Mouse (Mus musculus): ENCODE measurements at regions not wholly inside any gene's neighbourhood (a gene's known extent, or its start where the extent isn't known, plus 50 kb on each side); places are given as distances from the start of the nearest gene placed in this dataset.
A peak's percentile ranks its signal among the peaks of the same experiment; 100 is the strongest.

DNA sequence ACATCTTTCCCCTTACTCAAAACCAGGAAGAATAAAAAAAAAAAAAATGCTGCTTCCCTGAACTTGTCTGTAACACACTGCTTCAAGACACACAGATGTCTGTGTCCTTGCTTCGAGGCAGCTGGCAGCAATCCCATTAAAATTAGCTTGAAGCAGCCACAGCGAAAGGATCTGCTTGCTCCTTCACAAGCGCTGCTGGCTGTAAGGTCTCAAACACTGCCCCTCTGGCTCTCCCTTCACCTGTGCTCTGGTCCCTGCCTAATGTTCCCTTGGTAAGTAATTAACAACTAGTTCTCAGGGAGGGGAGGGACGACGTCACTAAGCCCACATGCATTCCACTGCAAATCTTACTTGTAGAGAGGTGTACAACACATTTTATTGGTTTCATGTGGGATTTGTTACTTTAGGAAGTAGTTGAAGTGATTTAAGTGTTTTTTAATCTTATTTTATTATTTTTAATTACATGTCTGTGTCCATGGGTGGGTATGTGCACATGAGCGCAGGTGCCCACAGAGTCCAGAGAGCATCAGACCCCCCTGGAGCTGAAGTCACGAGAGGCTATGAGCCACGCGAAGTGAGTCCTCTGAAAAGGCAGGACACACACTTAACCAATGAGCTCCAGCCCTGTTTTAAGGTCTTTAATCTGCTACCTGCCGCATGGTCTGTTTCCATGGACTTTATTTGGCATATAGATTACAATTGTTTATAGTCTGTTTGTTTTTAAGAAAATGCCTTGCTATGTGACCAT, 61.1 kb upstream of the Cers6 start:
- Histone ChIP-seq H3K4me1 (ENCODE audit: control insufficient read depth, insufficient read depth, low read length) (no peaks in the 10 kb centered on the region), H3K4me3 (ENCODE audit: insufficient read depth, low read length) (no peak overlapping the region), H3K27ac (ENCODE audit: insufficient read depth, low read length) (no peak overlapping the region)
- no peak for TF ChIP-seq CTCF (IDR thresholded peaks at IDR 0.05; ENCODE audit: borderline replicate concordance, insufficient read depth, low read length)
- no peak for TF ChIP-seq POLR2A (IDR thresholded peaks at IDR 0.05; ENCODE audit: low read depth, low read length)

DNA sequence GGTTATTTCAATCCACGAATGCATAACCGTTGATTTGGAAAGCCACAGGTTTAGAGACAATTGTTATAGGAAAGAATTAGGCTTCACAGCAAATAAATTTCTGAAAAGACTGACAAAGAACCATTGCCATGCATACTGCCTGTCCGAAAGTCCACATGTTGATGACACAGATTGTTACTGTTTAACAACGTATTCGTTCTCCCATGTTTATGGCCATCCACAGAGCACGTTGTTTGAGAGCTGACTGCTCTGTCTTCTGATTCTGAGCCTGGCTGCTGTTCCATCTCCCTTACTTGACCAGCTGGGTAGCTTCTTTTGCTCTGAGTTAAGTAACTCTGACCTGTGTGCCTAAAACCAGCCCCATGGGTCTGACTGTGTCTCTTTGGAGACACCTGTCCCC, 57.1 kb upstream of the Cers6 start:
- TF ChIP-seq CTCF (IDR thresholded peaks at IDR 0.05; ENCODE audit: borderline replicate concordance, insufficient read depth, low read length) (no peak), POLR2A (IDR thresholded peaks at IDR 0.05; ENCODE audit: low read depth, low read length) (no peak)
- Histone ChIP-seq H3K4me1 (ENCODE audit: control insufficient read depth, insufficient read depth, low read length) (no peaks in the 10 kb centered on the region; the same call in none of the 2 replicates), H3K27ac (ENCODE audit: insufficient read depth, low read length) (no peak overlapping the region), H3K4me3 (ENCODE audit: insufficient read depth, low read length) (no peak overlapping the region)

DNA sequence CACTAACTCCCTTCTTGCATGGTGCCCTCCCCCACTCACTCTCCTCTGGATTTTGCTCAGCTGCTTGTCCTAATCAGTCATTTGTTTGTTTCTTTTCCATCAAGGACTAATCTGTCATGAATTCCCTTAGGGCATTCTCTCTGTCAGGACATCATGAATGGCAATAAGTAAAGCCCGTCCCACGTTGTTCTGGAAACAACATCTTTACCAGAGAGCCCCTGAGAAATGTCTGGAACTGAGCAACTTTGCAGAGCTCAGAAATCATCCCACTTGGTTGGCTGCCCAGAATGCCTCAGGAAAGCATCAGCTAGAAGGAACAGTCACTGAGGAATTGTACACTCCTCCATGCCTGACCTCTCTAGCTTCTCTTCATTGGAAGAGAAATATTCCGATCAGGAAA, 55.4 kb upstream of the Cers6 start:
- Histone ChIP-seq H3K4me1 (ENCODE audit: control insufficient read depth, insufficient read depth, low read length) (no peaks in the 10 kb centered on the region; the same call in none of the 2 replicates), H3K27ac (ENCODE audit: insufficient read depth, low read length) (0 out of 2 replicates have a peak overlapping the region, but pooled peaks have one; percentile 55), H3K4me3 (ENCODE audit: insufficient read depth, low read length) (no peak overlapping the region)
- TF ChIP-seq POLR2A (IDR thresholded peaks at IDR 0.05; ENCODE audit: low read depth, low read length), result no peak
- TF ChIP-seq CTCF (IDR thresholded peaks at IDR 0.05; ENCODE audit: borderline replicate concordance, insufficient read depth, low read length), result no peak

DNA sequence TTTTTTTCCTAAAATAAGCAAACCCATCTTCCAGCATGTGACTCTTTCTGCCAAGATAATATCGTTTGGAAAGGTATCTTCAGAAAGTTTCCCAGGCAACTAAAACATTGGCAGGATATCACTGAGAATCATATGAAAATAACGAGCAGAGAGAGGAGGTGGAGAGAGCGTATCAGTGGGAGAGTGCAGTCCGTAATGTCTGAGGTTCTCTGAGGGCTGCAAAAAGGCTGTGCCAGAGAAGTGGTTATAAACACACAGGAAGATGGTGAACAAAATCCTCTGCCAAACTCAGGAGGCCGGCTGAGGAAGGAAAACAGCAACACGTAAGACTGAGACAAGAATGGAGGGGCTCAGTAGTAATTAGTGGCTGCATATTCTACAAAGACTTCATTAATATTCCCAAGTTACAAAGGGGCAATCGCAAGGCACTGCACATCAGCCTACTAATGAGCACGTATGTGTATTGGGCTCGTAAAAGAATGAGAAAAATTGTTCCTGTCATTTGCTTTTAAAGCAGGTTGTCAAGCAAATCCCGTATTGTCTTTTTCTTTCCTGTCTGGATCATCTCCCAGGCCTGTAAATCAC, 54.8 kb upstream of the Cers6 start:
- H3K4me1 ChIP-seq (ENCODE audit: control insufficient read depth, insufficient read depth, low read length), result no peaks in the 10 kb centered on the region; the same call in none of the 2 replicates
- no peak overlapping the region for H3K4me3 ChIP-seq (ENCODE audit: insufficient read depth, low read length)
- peak overlapping the region; percentile 29 for H3K27ac ChIP-seq (ENCODE audit: insufficient read depth, low read length)
- TF ChIP-seq CTCF (IDR thresholded peaks at IDR 0.05; ENCODE audit: borderline replicate concordance, insufficient read depth, low read length) (no peak), POLR2A (IDR thresholded peaks at IDR 0.05; ENCODE audit: low read depth, low read length) (no peak)
